Mouse (Mus musculus): Measurements from ENCODE around the gene Ptges. TPM values are rescaled to one million over a fixed set of nuclear protein-coding genes. Genes with fewer than 3 reads are reported as not detected.
"Not testable (repeated sequence)": the region's sequence is repeated elsewhere in the genome, so short reads cannot be mapped to it uniquely, and the experiment has no call there.

The Ptges gene
- polyA plus RNA-seq, 1 experiment from 2014 or later: 11.8 TPM

DNA sequence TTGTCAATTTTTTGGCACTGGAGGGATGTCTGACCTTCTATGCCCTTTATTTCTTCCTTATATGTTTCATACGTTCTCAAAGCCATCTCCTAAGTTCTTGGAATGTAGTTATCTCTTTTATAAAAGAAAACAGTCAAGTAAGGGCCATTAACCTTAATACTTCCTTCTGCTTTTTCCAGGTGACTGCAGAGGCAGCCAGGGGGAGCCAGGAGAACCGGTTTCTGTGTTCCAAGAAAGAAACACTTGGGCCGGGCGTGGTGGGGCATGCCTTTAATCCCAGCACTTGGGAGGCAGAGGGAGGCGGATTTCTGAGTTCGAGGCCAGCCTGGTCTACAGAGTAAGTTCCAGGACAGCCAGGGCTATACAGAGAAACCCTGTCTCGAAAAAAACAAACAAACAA lies 12.5 kb upstream of the Ptges start:
- not testable (repeated sequence) for H3K4me3 ChIP-seq; DNase-seq (ENCODE audit: low spot score); H3K4me1 ChIP-seq; H3K36me3 ChIP-seq; H3K9me3 ChIP-seq (replicated peaks); H3K27ac ChIP-seq; H3K27me3 ChIP-seq (ENCODE audit: low read depth, poor library complexity, severe bottlenecking)
- 58% methylated on average over 7 of the region's 7 CpGs for WGBS

DNA sequence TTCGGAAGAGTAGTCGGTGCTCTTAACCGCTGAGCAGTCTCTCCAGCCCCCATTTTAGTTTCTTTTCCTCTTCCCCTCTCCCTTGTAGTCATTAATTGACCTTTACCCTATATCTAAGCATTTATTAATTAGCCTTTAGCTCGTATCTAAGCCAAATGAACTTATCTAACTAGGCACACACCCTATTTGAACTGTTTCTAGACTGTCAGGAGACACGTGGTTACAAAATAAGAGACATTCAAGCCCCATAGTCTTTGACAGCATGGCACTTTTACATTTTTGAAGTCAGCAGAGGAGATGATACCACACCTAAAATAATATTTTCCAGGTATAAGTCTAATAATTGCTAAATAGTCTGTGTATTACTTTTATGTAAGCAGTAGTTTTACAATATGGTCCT lies 11.9 kb upstream of the Ptges start:
- Histone ChIP-seq H3K36me3 (no peaks in the 10 kb centered on the region), H3K27me3 (ENCODE audit: low read depth, poor library complexity, severe bottlenecking) (no peaks in the 10 kb centered on the region), H3K4me1 (peaks cover 2% of the 10 kb centered on the region; the same call in 1 of the 2 replicates), H3K9me3 (replicated peaks) (no peaks in the 10 kb centered on the region), H3K4me3 (no peak overlapping the region), H3K27ac (no peak overlapping the region)
- no peak for DNase-seq (ENCODE audit: low spot score)
- WGBS: 90% methylated on average over 5 of the region's 5 CpGs

DNA sequence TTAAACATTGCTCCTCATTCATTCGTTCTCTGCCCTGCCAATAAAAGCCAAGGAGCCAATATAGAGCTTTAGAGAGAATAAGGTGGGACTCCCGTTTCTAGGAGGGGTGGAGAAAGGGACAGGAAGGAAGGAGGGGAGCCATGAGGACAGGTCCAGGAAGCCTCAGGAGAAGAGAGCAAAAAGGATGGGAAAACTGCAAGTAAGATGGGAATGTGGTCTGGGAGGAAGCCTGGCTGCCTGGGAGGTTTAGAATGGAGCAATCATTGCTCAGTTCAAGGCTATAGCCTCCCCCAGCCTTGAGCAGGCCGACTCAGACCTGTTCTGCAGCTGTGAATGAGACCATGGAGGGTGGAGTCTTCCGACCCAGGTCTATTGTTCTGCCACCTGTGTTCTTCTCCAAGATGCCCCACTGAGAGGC lies 8.9 kb upstream of the Ptges start:
- peaks cover 2% of the 10 kb centered on the region; the same call in 1 of the 2 replicates for H3K4me1 ChIP-seq
- no peaks in the 10 kb centered on the region for H3K36me3 ChIP-seq
- WGBS: 50% methylated on average over 4 of the region's 4 CpGs
- no peak overlapping the region for H3K27ac ChIP-seq
- DNase-seq (ENCODE audit: low spot score): no peak
- no peaks in the 10 kb centered on the region for H3K27me3 ChIP-seq (ENCODE audit: low read depth, poor library complexity, severe bottlenecking)
- no peaks in the 10 kb centered on the region for H3K9me3 ChIP-seq (replicated peaks)
- no peak overlapping the region for H3K4me3 ChIP-seq

DNA sequence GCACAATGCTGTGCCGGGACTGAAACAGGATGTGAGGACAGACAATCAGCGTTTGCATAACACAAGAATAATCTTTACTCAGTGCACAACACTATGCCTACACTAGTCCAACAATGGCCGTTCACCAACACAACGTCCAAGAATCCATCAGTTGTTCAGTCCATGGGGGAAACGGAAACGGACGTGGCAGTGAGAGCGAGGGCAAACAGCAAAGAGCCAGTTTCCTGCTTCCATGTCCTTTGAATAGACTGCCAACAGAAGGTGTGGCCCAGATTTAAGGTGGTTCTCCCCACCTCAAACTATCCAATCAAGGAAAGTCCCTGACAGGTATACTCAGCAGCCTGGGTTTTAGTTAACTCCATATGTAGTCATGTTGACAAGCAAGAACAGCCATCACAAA lies 8.1 kb upstream of the Ptges start:
- no peaks in the 10 kb centered on the region for H3K9me3 ChIP-seq (replicated peaks)
- peaks cover 2% of the 10 kb centered on the region; the same call in 1 of the 2 replicates for H3K4me1 ChIP-seq
- H3K27ac ChIP-seq: no peak overlapping the region
- no peaks in the 10 kb centered on the region for H3K27me3 ChIP-seq (ENCODE audit: low read depth, poor library complexity, severe bottlenecking)
- WGBS: 92% methylated on average over 8 of the region's 8 CpGs
- H3K4me3 ChIP-seq: no peak overlapping the region
- no peak for DNase-seq (ENCODE audit: low spot score)
- no peaks in the 10 kb centered on the region for H3K36me3 ChIP-seq

DNA sequence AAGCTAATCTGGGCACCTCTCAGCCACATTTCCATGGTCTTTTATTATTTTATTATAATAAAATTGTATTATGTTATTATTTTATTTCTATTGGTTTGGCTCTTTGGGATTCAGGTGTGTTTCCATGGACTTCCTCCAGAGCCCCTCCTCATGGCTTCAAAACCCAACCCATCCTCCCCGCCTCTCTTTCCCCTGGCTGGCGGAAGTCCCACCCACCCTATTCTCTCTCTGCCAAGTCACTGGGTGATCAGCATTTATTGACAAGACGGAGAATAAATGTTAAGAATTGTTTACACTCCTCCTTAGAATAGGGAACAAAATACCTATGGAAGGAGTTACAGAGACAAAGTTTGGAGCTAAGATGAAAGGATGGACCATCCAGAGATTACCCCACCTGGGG lies 7.1 kb upstream of the Ptges start:
- 81% methylated on average over 3 of the region's 3 CpGs for WGBS
- Histone ChIP-seq H3K9me3 (replicated peaks) (no peaks in the 10 kb centered on the region), H3K27me3 (ENCODE audit: low read depth, poor library complexity, severe bottlenecking) (no peaks in the 10 kb centered on the region), H3K4me1 (no peaks in the 10 kb centered on the region), H3K36me3 (no peaks in the 10 kb centered on the region), H3K4me3 (no peak overlapping the region), H3K27ac (no peak overlapping the region)
- no peak for DNase-seq (ENCODE audit: low spot score)

DNA sequence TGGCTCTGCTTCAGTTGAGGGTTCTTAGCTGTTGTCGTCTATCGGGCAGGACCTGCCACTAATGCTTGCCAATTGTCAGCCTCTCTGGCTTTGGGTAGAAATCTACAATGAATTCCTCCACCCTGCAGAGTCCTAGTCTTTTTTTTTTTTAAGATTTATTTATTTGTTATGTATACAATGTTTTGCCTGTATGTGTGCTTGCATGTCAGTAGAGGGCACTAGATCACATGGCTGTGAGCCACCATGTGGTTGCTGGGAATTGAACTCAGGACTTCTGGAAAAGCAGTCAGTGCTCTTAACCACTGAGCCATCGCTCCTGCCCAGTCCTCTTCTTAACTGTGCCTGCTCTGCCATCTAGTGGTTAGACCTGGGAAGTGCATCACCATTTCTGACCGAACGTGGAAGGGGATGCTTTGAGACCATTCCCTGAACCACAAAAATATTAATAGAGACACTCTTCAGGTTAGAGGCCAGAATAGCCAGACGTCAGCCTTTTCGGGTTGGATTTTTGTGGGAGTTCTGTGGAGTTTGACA lies 4.3 kb upstream of the Ptges start:
- no peaks in the 10 kb centered on the region for H3K27me3 ChIP-seq (ENCODE audit: low read depth, poor library complexity, severe bottlenecking)
- DNase-seq (ENCODE audit: low spot score): peak; percentile 83
- H3K27ac ChIP-seq: no peak overlapping the region
- no peak overlapping the region for H3K4me3 ChIP-seq
- peaks cover 11% of the 10 kb centered on the region for H3K4me1 ChIP-seq
- no peaks in the 10 kb centered on the region for H3K9me3 ChIP-seq (replicated peaks)
- H3K36me3 ChIP-seq: no peaks in the 10 kb centered on the region
- 24% methylated on average over 7 of the region's 7 CpGs for WGBS

DNA sequence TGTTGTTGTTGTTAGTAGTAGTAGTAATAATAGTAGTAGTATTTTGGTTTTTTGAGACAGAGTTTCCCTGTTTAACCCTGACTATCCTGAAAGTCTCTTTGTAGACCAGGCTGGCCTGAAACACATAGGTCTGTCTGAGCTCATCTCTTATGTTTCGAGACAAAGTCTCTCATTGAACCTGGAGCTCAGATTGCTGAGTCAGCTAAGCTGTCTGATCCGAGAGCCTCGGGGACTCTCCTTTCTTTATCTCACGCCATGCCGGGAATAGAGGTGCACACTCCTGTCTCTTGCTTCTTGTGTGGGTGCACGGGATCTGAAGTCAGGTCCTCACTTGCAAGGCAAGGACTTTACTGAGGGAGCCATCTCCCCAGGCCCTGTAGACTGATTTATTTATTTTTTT lies 3.4 kb upstream of the Ptges start:
- no peak overlapping the region for H3K4me3 ChIP-seq
- H3K27me3 ChIP-seq (ENCODE audit: low read depth, poor library complexity, severe bottlenecking): no peaks in the 10 kb centered on the region
- WGBS: 85% methylated on average over 6 of the region's 6 CpGs
- no peaks in the 10 kb centered on the region for H3K36me3 ChIP-seq
- no peak overlapping the region for H3K27ac ChIP-seq
- peaks cover 20% of the 10 kb centered on the region for H3K4me1 ChIP-seq
- DNase-seq (ENCODE audit: low spot score): no peak
- H3K9me3 ChIP-seq (replicated peaks): no peaks in the 10 kb centered on the region

DNA sequence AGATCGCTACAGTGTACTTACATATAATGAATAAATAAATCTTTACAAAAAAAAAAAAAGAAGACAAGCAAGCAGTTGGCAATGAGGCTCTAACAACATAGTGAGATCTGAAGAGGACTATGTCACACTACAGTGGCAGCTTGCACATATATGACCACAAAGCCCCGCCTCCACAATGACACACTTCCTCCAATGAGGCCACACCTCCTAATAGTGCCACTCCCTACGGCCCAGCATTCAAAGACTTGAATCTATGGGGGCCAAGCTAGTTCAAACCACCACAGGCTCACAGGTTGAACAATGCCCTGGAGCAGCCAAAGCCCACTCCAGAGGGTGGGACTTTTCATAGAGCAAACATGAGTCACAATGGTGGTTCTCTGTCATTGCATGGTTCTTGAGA lies 2.3 kb upstream of the Ptges start:
- 85% methylated on average over 3 of the region's 3 CpGs for WGBS
- no peak overlapping the region for H3K27ac ChIP-seq
- H3K4me1 ChIP-seq: peaks cover 31% of the 10 kb centered on the region
- no peaks in the 10 kb centered on the region for H3K36me3 ChIP-seq
- H3K27me3 ChIP-seq (ENCODE audit: low read depth, poor library complexity, severe bottlenecking): no peaks in the 10 kb centered on the region
- H3K9me3 ChIP-seq (replicated peaks): no peaks in the 10 kb centered on the region
- H3K4me3 ChIP-seq: no peak overlapping the region
- DNase-seq (ENCODE audit: low spot score): no peak

DNA sequence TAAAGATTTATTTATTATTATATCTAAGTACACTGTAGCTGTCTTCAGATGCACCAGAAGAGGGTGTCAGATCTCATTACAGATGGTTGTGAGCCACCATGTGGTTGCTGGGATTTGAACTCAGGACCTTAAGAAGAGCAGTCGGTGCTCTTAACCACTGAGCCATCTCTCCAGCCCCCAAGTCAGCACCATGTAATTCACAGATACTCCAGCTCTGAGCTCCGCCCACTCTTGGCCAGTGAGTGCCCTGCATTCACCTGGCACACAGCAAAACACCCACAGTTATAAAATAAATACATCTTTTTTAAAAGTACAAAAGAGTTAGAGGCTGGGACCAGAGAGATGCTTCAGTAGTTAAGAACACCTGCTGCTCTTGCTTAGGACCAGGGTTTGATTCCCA lies 1.2 kb upstream of the Ptges start:
- not testable (repeated sequence) for H3K27me3 ChIP-seq (ENCODE audit: low read depth, poor library complexity, severe bottlenecking); H3K4me3 ChIP-seq; DNase-seq (ENCODE audit: low spot score); H3K27ac ChIP-seq; H3K9me3 ChIP-seq (replicated peaks); H3K36me3 ChIP-seq
- H3K4me1 ChIP-seq: peaks cover 35% of the 10 kb centered on the region
- WGBS: 86% methylated on average over 2 of the region's 2 CpGs

DNA sequence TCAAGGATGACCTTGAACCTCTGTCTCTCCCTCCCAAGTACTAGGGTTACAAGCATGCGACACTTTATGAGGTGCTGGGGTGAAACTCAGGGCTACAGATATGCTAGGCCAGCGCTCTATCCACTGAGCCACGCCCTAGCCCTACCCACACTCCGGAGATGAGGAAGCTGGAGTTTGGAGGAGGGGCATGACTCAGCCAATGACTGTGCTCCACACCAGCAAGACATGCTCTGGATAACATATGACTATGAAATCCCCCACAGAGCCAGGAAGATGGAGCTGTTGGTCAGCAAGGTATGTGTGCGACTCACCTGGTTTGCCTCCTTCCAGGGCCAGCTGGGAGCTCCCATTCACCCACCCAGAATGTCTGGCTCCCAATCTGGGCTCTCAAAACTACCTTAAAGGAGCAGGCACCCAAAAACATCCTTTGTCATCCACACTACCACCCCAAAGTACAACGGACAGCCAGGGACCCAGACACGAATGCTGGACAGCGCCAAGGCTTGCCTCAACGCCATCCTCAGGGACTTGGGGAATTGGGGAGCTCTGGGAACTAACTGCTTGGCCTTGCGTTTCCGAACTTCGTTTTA lies 675 bp downstream of the Ptges start:
- Histone ChIP-seq H3K27ac (peak overlapping the region; percentile 21; the same call in 1 of the 2 replicates), H3K27me3 (ENCODE audit: low read depth, poor library complexity, severe bottlenecking) (no peaks in the 10 kb centered on the region), H3K4me3 (peak overlapping the region; percentile 40), H3K4me1 (peaks cover 35% of the 10 kb centered on the region), H3K9me3 (replicated peaks) (no peaks in the 10 kb centered on the region), H3K36me3 (no peaks in the 10 kb centered on the region)
- no peak for DNase-seq (ENCODE audit: low spot score)
- 25% methylated on average over 12 of the region's 12 CpGs for WGBS

DNA sequence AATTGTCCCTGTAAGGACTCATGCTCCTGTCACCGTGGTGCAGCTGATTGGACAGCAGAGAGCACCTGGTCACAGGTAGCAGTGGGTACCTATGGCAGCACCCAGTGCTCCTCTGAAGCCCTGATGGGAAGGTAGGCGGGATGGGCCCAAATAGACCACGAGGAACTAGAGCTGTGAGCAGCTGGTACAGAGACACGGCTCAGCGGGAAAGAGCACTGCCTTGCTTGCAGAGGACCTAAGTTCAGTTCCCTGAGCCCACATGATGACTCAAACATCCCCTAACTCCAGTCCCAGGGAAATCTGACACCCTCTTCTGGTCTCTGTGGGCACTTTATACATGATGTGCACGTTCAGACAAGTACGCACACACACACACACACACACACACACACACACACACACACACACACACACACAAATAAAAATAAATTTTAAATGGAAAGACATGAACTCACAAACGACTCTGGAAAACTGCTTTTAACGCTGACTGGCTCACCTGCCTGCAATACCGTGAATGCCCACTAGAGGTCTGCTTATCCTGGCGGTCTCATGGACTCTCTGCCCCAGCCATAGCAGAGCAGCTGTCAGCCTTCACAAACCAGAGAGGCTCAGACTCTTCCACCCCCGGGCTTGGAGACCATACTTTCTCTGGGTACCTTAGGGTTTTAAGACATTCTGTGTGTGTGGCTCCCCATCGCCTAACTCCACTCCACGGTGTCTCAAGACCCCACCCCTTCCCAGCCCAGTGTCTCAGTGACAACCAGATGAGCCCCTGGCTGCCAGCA lies 1.6 kb downstream of the Ptges start:
- Histone ChIP-seq H3K4me3 (no peak overlapping the region), H3K27me3 (ENCODE audit: low read depth, poor library complexity, severe bottlenecking) (no peaks in the 10 kb centered on the region), H3K36me3 (no peaks in the 10 kb centered on the region), H3K4me1 (peaks cover 35% of the 10 kb centered on the region), H3K27ac (peak overlapping the region; percentile 38; the same call in 1 of the 2 replicates), H3K9me3 (replicated peaks) (no peaks in the 10 kb centered on the region)
- DNase-seq (ENCODE audit: low spot score): peak; percentile 90
- WGBS: 24% methylated on average over 14 of the region's 14 CpGs

DNA sequence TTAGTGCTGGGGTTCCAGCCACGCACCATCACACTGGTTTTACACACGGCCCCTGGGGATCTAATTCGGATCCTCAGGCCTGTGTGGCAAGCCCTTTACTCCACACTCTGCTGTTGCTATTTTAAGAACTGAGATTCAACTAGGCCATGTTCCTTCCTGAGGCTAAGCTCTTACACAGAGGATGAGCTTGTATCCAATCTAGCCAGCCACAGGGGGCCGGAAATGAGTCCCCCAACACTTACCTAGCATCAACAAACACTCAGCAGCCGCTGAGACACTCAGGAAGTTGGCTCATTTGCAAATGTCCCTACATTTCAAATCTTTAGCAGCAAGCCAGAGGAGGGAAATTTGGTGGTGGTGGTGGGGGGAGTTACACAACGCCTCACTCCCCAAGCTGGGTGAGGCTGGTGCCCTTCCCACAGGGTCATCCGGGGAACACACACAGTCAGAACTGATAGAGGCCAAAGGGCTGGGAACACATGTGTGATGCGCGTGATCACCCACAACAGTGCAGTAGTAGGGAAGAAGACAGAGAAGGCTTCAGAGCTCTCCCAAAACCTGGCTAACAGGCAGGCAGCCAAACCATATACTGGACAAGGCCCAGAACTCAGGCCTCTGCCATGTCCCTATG lies 2.4 kb downstream of the Ptges start:
- H3K4me1 ChIP-seq: peaks cover 35% of the 10 kb centered on the region
- 62% methylated on average over 9 of the region's 9 CpGs for WGBS
- no peak overlapping the region for H3K4me3 ChIP-seq
- peak overlapping the region; percentile 28; the same call in 1 of the 2 replicates for H3K27ac ChIP-seq
- H3K27me3 ChIP-seq (ENCODE audit: low read depth, poor library complexity, severe bottlenecking): no peaks in the 10 kb centered on the region
- no peaks in the 10 kb centered on the region for H3K9me3 ChIP-seq (replicated peaks)
- DNase-seq (ENCODE audit: low spot score): no peak
- no peaks in the 10 kb centered on the region for H3K36me3 ChIP-seq

DNA sequence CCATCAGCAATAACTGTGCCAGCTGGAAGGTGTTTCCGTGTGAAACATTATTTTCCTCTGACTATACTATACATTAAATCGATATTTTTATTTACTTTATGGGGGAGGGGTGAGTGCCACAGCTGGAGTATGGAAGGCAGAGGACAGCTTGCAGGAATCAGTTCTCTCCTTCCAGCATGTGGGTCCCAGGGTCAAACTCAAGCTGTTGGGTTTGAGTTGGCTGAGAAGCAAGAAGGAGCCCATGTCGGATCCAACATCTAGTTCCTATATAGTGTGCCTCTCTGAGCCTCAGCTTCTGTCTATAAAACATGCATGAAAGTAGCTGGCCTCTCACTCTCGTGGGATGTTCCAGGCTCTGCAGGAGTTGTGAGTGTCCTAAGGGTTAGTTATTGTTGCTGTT lies 3.3 kb downstream of the Ptges start:
- H3K4me3 ChIP-seq: no peak overlapping the region
- no peak for DNase-seq (ENCODE audit: low spot score)
- no peaks in the 10 kb centered on the region for H3K36me3 ChIP-seq
- WGBS: 85% methylated on average over 4 of the region's 4 CpGs
- H3K9me3 ChIP-seq (replicated peaks): no peaks in the 10 kb centered on the region
- no peaks in the 10 kb centered on the region for H3K27me3 ChIP-seq (ENCODE audit: low read depth, poor library complexity, severe bottlenecking)
- peaks cover 35% of the 10 kb centered on the region for H3K4me1 ChIP-seq
- peak overlapping the region; percentile 28; the same call in 1 of the 2 replicates for H3K27ac ChIP-seq

Measured in limb, embryonic 10.5 days (tissue).